Comparison of ENCODE assay signal across 8 mouse cellular contexts in genomic region chr12:69986241-69986762, GRCm38 (mm10). TPM values are rescaled to one million over a fixed set of nuclear protein-coding genes. Genes with fewer than 3 reads are reported as not detected.
DNase-seq lines count a peak whose midpoint lies in the region; ATAC-seq lines count a peak whose summit lies in the region.

No protein-coding gene starts in this region.

- peaks cover 41% of the 10 kb centered on the region for H3K4me1 ChIP-seq in heart, embryonic 13.5 days

- 0% methylated on average over 33 of the region's 36 CpGs for WGBS in heart, embryonic 13.5 days

- DNase-seq in cerebellum, postnatal 4 days (ENCODE audit: low spot score in 2 of 2), result peak; percentile 23 to 41
- no peak for DNase-seq in cerebellum, adult 8-10 months
- DNase-seq in ES-CJ7 (ENCODE audit: low read depth, low spot score), result peak; percentile 50
- DNase-seq in embryo, embryonic 9.5 days (ENCODE audit: extremely low spot score), result peak; percentile 67
- DNase-seq in kidney, postnatal 14 days, result peak; percentile 55
- peak; percentile 30 for DNase-seq in right cerebral cortex, postnatal 4 days

- no peaks in the 10 kb centered on the region for H3K27me3 ChIP-seq in heart, embryonic 13.5 days (replicated peaks)

- H3K9me3 ChIP-seq in heart, embryonic 13.5 days, result no peaks in the 10 kb centered on the region

- peaks cover 31% of the 10 kb centered on the region for H3K36me3 ChIP-seq in heart, embryonic 13.5 days

- peak overlapping the region; percentile 97 for H3K4me3 ChIP-seq in heart, embryonic 13.5 days

- H3K4me2 ChIP-seq in heart, embryonic 13.5 days, result peak overlapping the region; percentile 83

- peak; percentile 64 for ATAC-seq in heart, embryonic 13.5 days (ENCODE audit: extremely low read depth, insufficient number of reproducible peaks, low FRiP score, low TSS enrichment)
- peak; percentile 48 for ATAC-seq in megakaryocyte, adult 5-6 weeks (ENCODE audit: poor library complexity, severe bottlenecking)

- peak overlapping the region; percentile 96 for H3K27ac ChIP-seq in heart, embryonic 13.5 days (replicated peaks)

- peak overlapping the region; percentile 98 for H3K9ac ChIP-seq in heart, embryonic 13.5 days

RNA-seq across cellular contexts. Expression of gene Sav1, which starts 0.5 kb away (rescaled TPM):
- 2.8 and 4.4 TPM in 2 replicates for polyA plus RNA-seq in heart, embryonic 13.5 days (2015; fragmentation: Nextera tagmentation; extraction: Ambion mirVana)
- total RNA-seq in megakaryocyte, adult 5-6 weeks (2015), result 77.4 and 83.0 TPM in 2 replicates
- 39.0 and 43.9 TPM in 2 replicates for total RNA-seq in megakaryocyte, adult 5-6 weeks (2017)
